In the genomic region with DNA sequence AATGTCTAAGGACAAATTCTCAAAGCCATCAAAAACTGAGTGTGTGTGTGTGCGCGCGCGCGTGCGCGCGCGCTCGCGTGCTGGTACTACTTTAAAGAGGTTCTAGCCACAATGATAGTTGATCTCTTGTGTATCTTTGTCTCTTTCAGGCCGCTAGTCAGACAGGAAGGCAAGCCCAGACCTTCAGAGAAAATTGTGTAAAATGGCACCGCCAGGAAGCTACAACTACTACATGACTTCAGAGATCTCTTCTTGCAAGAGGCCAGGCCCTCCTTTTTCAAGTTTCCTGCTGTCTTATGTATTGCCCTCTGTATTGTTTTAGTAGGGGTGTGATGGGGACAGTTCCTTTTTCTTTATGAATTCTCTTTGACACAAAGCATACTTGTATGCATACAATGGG, we compare ENCODE assay signal across 35 mouse cellular contexts. TPM values are rescaled to one million over a fixed set of nuclear protein-coding genes. Genes with fewer than 3 reads are reported as not detected.
A peak's percentile ranks its signal among the peaks of the same experiment; 100 is the strongest.
DNase-seq lines count a peak whose midpoint lies in the region; ATAC-seq lines count a peak whose summit lies in the region.
"Had no signal": no experiment of that assay in that cellular context is flagged by ENCODE, and none has a peak within 500 bp of the region (broad histone marks: within the 10 kb centered on the region; RNA-seq: fewer than 3 reads in every experiment).

No protein-coding gene starts in this region.

- no peak for ATAC-seq in CD4-positive, CD25-positive, alpha-beta regulatory T cell, adult 4 months
- no peak for ATAC-seq in forebrain, embryonic 16.5 days
- ATAC-seq: forebrain, embryonic 15.5 days; Patski had no signal

- no peaks in the 10 kb centered on the region for H3K27me3 ChIP-seq in forebrain, embryonic 16.5 days (replicated peaks; ENCODE audit: control insufficient read depth, insufficient read depth, low read length)
- H3K27me3 ChIP-seq: CH12.LX; embryonic facial prominence, embryonic 13.5 days; forebrain, embryonic 12.5 days; forebrain, embryonic 15.5 days; hindbrain, embryonic 12.5 days; hindbrain, embryonic 15.5 days; Patski had no signal

- no peak overlapping the region for H3K9ac ChIP-seq in forebrain, embryonic 16.5 days (replicated peaks; ENCODE audit: low read depth, low read length)
- H3K9ac ChIP-seq: embryonic facial prominence, embryonic 13.5 days; forebrain, embryonic 12.5 days; forebrain, embryonic 15.5 days; hindbrain, embryonic 12.5 days; hindbrain, embryonic 15.5 days had no signal

- no peaks in the 10 kb centered on the region for H3K9me3 ChIP-seq in forebrain, embryonic 16.5 days (ENCODE audit: control insufficient read depth, low read length)
- H3K9me3 ChIP-seq: embryonic facial prominence, embryonic 13.5 days; forebrain, embryonic 12.5 days; forebrain, embryonic 15.5 days; G1E; hindbrain, embryonic 12.5 days; hindbrain, embryonic 15.5 days had no signal

- no peaks in the 10 kb centered on the region for H3K4me1 ChIP-seq in forebrain, embryonic 16.5 days (replicated peaks; ENCODE audit: control insufficient read depth, insufficient read depth, low read length)
- H3K4me1 ChIP-seq: embryonic facial prominence, embryonic 10.5 days; embryonic facial prominence, embryonic 13.5 days; forebrain, embryonic 12.5 days; forebrain, embryonic 15.5 days; hindbrain, embryonic 12.5 days; hindbrain, embryonic 15.5 days had no signal

- 98% methylated on average over 13 of the region's 13 CpGs for WGBS in forebrain, embryonic 16.5 days

- no peaks in the 10 kb centered on the region for H3K36me3 ChIP-seq in forebrain, embryonic 16.5 days (ENCODE audit: control insufficient read depth, insufficient read depth)
- H3K36me3 ChIP-seq: embryonic facial prominence, embryonic 10.5 days; embryonic facial prominence, embryonic 13.5 days; forebrain, embryonic 12.5 days; forebrain, embryonic 15.5 days; G1E; hindbrain, embryonic 12.5 days; hindbrain, embryonic 15.5 days had no signal

- no peak overlapping the region for H3K27ac ChIP-seq in forebrain, embryonic 16.5 days (ENCODE audit: low read length)
- H3K27ac ChIP-seq: embryonic facial prominence, embryonic 10.5 days; embryonic facial prominence, embryonic 13.5 days; forebrain, embryonic 12.5 days; forebrain, embryonic 15.5 days; hindbrain, embryonic 12.5 days; hindbrain, embryonic 15.5 days had no signal

- no peak overlapping the region for H3K4me3 ChIP-seq in forebrain, embryonic 16.5 days (replicated peaks; ENCODE audit: low read length)
- H3K4me3 ChIP-seq: embryonic facial prominence, embryonic 10.5 days; embryonic facial prominence, embryonic 13.5 days; erythroblast, embryonic 14.5 days; forebrain, embryonic 12.5 days; forebrain, embryonic 15.5 days; hindbrain, embryonic 12.5 days; hindbrain, embryonic 15.5 days had no signal

- no peak overlapping the region for H3K4me2 ChIP-seq in forebrain, embryonic 16.5 days (ENCODE audit: low read length)
- H3K4me2 ChIP-seq: embryonic facial prominence, embryonic 13.5 days; forebrain, embryonic 12.5 days; forebrain, embryonic 15.5 days; heart, embryonic 11.5 days; hindbrain, embryonic 12.5 days; hindbrain, embryonic 15.5 days had no signal

- DNase-seq in CD4-positive, CD25-positive, alpha-beta regulatory T cell, adult 2 months (ENCODE audit: low read depth, low spot score): peak; percentile 18
- DNase-seq in thymus, postnatal 0 days (ENCODE audit: low spot score): peak; percentile 65
- DNase-seq in thymus, postnatal 25 days: no peak
- DNase-seq in thymus, postnatal 14 days: peak; percentile 55
- DNase-seq in urinary bladder, postnatal 4 days (ENCODE audit: low spot score in 2 of 2): no peak
- no peak for DNase-seq in gastrocnemius, postnatal 4 days (ENCODE audit: low spot score in 2 of 2)
- DNase-seq: adrenal gland, adult 8-10 months; adrenal gland, postnatal 25 days; cerebellum, adult 11-12 months; cerebellum, adult 8-10 months; cerebellum, postnatal 10 days; cerebellum, postnatal 36 days; embryo, embryonic 11 days; gastrocnemius, postnatal 10 days; gastrocnemius, postnatal 36 days; heart, adult 11 months had no signal

RNA-seq across cellular contexts. Expression of gene Cd8a, which starts 3.5 kb away (rescaled TPM):
- 1 to 10 TPM; 1.6 to 2.4 TPM for polyA plus RNA-seq in CD4-positive, CD25-positive, alpha-beta regulatory T cell, adult 4 months (2017; shearing (Covaris generic))
- polyA plus RNA-seq in thymus, postnatal 0 days (2015; fragmentation: Nextera tagmentation; extraction: Ambion mirVana): 664 and 665 TPM in 2 replicates
- not detected in 2 replicates for polyA plus RNA-seq in forebrain, embryonic 16.5 days (2015; fragmentation: Nextera tagmentation; extraction: Ambion mirVana)
- total RNA-seq in gastrocnemius, postnatal 4 days (2021): 1 to 10 TPM in 1 of 2 experiments, under 1 TPM in 1; 0.13 to 1.0 TPM
- total RNA-seq: gastrocnemius, adult 18-20 months; hematopoietic stem cell, adult 5-6 weeks had no signal
- polyA plus RNA-seq: brain, embryonic 14.5 days; cortical plate, adult 2 months; embryonic facial prominence, embryonic 10.5 days; embryonic facial prominence, embryonic 13.5 days; erythroblast, embryonic 14.5 days; forebrain, embryonic 12.5 days; forebrain, embryonic 15.5 days; G1E; heart, embryonic 14.5 days; hindbrain, embryonic 12.5 days; hindbrain, embryonic 15.5 days; Patski had no signal

RNA-seq across cellular contexts. Expression of gene Cd8b1, which starts 54.1 kb away (rescaled TPM):
- polyA plus RNA-seq in CD4-positive, CD25-positive, alpha-beta regulatory T cell, adult 4 months (2017; shearing (Covaris generic)): 10 to 100 TPM; 18.6 to 19.3 TPM
- polyA plus RNA-seq in thymus, postnatal 0 days (2015; fragmentation: Nextera tagmentation; extraction: Ambion mirVana): 1,203 and 1,244 TPM in 2 replicates
- not detected in 2 replicates for polyA plus RNA-seq in forebrain, embryonic 16.5 days (2015; fragmentation: Nextera tagmentation; extraction: Ambion mirVana)
- total RNA-seq in gastrocnemius, postnatal 4 days (2021): under 1 TPM in 1 of 2 experiments, not detected in 1; 0.37 TPM
- total RNA-seq: adrenal gland, postnatal 25 days; gastrocnemius, adult 18-20 months; heart, postnatal 25 days; hematopoietic stem cell, adult 5-6 weeks had no signal
- polyA plus RNA-seq: brain, embryonic 14.5 days; cortical plate, adult 2 months; erythroblast, embryonic 14.5 days; forebrain, embryonic 12.5 days; forebrain, embryonic 15.5 days; G1E; heart, embryonic 11.5 days; hindbrain, embryonic 12.5 days; hindbrain, embryonic 15.5 days had no signal

RNA-seq across cellular contexts. Expression of gene Smyd1, which starts 54.7 kb away (rescaled TPM):
- polyA plus RNA-seq in CD4-positive, CD25-positive, alpha-beta regulatory T cell, adult 4 months (2017; shearing (Covaris generic)): under 1 TPM; 0.18 to 0.50 TPM
- polyA plus RNA-seq in thymus, postnatal 0 days (2015; fragmentation: Nextera tagmentation; extraction: Ambion mirVana): 2.3 and 3.7 TPM in 2 replicates
- polyA plus RNA-seq in forebrain, embryonic 16.5 days (2015; fragmentation: Nextera tagmentation; extraction: Ambion mirVana): 0.07 and 0.25 TPM in 2 replicates
- total RNA-seq in gastrocnemius, postnatal 4 days (2021): 100 to 1,000 TPM; 153 to 163 TPM
- total RNA-seq: hematopoietic stem cell, adult 5-6 weeks had no signal
- polyA plus RNA-seq: erythroblast, embryonic 14.5 days; G1E had no signal

Comparison
In these comparisons a context has a peak if more than half of its experiments do, and no peak if none do; other contexts are left out.
1. DNase-seq: peak in CD4-positive, CD25-positive, alpha-beta regulatory T cell, adult 2 months (single experiment), thymus, postnatal 0 days (single experiment) and thymus, postnatal 14 days (single experiment); none in thymus, postnatal 25 days (single experiment), urinary bladder, postnatal 4 days (0 of 2) and gastrocnemius, postnatal 4 days (0 of 2).
2. RNA of gene Cd8a, which starts 3.5 kb away (polyA plus RNA-seq): 664 to 665 TPM in thymus, postnatal 0 days; 1.6 to 2.4 TPM in CD4-positive, CD25-positive, alpha-beta regulatory T cell, adult 4 months and not detected in forebrain, embryonic 16.5 days; every median in the first group is over 100 times any median in the second.
3. RNA of gene Cd8b1, which starts 54.1 kb away (polyA plus RNA-seq): 1,203 to 1,244 TPM in thymus, postnatal 0 days; 18.6 to 19.3 TPM in CD4-positive, CD25-positive, alpha-beta regulatory T cell, adult 4 months and not detected in forebrain, embryonic 16.5 days; every median in the first group is over 10 times any median in the second.